17 mouse cellular contexts compared by ENCODE assay signal in genomic region chr3:84688176-84688575, GRCm38 (mm10). TPM values are rescaled to one million over a fixed set of nuclear protein-coding genes. Genes with fewer than 3 reads are reported as not detected.
DNase-seq lines count a peak whose midpoint lies in the region; ATAC-seq and TF ChIP-seq lines count a peak whose summit lies in the region.
"Had no signal": no experiment of that assay in that cellular context is flagged by ENCODE, and none has a peak within 500 bp of the region (broad histone marks: within the 10 kb centered on the region; RNA-seq: fewer than 3 reads in every experiment).

No protein-coding gene starts in this region.

- no peak for ATAC-seq in forebrain, embryonic 14.5 days
- ATAC-seq: intestine, postnatal 0 days had no signal

- H3K79me2 ChIP-seq in heart, adult 2 months (replicated peaks; ENCODE audit: control insufficient read depth, insufficient read depth, low read length): no peaks in the 10 kb centered on the region

- H3K27ac ChIP-seq in heart, adult 2 months: no peak overlapping the region
- H3K27ac ChIP-seq in gastrocnemius, adult 2 months: no peak overlapping the region
- no peak overlapping the region for H3K27ac ChIP-seq in forebrain, embryonic 14.5 days (ENCODE audit: low read depth, low read length)
- H3K27ac ChIP-seq: limb, embryonic 15.5 days had no signal

- H3K4me3 ChIP-seq in heart, adult 2 months: no peak overlapping the region
- no peak overlapping the region for H3K4me3 ChIP-seq in gastrocnemius, adult 2 months
- no peak overlapping the region for H3K4me3 ChIP-seq in forebrain, embryonic 14.5 days (ENCODE audit: low read depth, low read length)
- H3K4me3 ChIP-seq: erythroblast, embryonic 14.5 days; heart, embryonic 12.5 days; limb, embryonic 15.5 days had no signal

- no peak for TF ChIP-seq POLR2A in heart, adult 2 months (IDR thresholded peaks at IDR 0.05; ENCODE audit: insufficient read depth, low read depth, low read length)

- H3K9ac ChIP-seq in heart, adult 2 months (ENCODE audit: low read depth, low read length): no peak overlapping the region
- H3K9ac ChIP-seq in forebrain, embryonic 14.5 days (ENCODE audit: low read length): no peak overlapping the region
- H3K9ac ChIP-seq: heart, embryonic 12.5 days; limb, embryonic 15.5 days; lung, embryonic 14.5 days had no signal

- 58% methylated on average over 5 of the region's 5 CpGs for WGBS in heart, adult 2 months
- 78% methylated on average over 5 of the region's 5 CpGs for WGBS in forebrain, embryonic 14.5 days

- no peak for TF ChIP-seq CTCF in heart, adult 2 months (IDR thresholded peaks at IDR 0.05)
- peak; percentile 42 for TF ChIP-seq CTCF in gastrocnemius, adult 2 months (IDR thresholded peaks at IDR 0.05)

- H3K27me3 ChIP-seq in heart, adult 2 months (ENCODE audit: control insufficient read depth, insufficient read depth, low read length): no peaks in the 10 kb centered on the region
- no peaks in the 10 kb centered on the region for H3K27me3 ChIP-seq in forebrain, embryonic 14.5 days (replicated peaks; ENCODE audit: control insufficient read depth, insufficient read depth, low read length)
- H3K27me3 ChIP-seq: heart, embryonic 12.5 days had no signal

- intact Hi-C loops in heart, adult 2 months (cut with DNase I): no loop called here
- intact Hi-C loops in gastrocnemius, adult 2 months (cut with DNase I): no loop called here

- H3K4me2 ChIP-seq in forebrain, embryonic 14.5 days (ENCODE audit: low read length): no peak overlapping the region
- H3K4me2 ChIP-seq: heart, embryonic 12.5 days; limb, embryonic 15.5 days; lung, embryonic 14.5 days had no signal

- peak; percentile 84 for DNase-seq in heart, adult 11 months
- DNase-seq in heart, adult 2 months: no peak
- peak; percentile 28 for DNase-seq in thymus, postnatal 0 days (ENCODE audit: low spot score)
- no peak for DNase-seq in thymus, adult 18-20 months
- peak; percentile 85 for DNase-seq in gastrocnemius, adult 2 months
- DNase-seq in lung, postnatal 36 days: no peak
- no peak for DNase-seq in urinary bladder, postnatal 25 days (ENCODE audit: low spot score)
- no peak for DNase-seq in forebrain, embryonic 14.5 days (ENCODE audit: low spot score)
- DNase-seq: adrenal gland, adult 2 months; heart, postnatal 4 days; kidney, postnatal 4 days; layer of hippocampus, postnatal 36 days; lung, embryonic 14.5 days had no signal

- H3K9me3 ChIP-seq in forebrain, embryonic 14.5 days (replicated peaks; ENCODE audit: control insufficient read depth, low read length): no peaks in the 10 kb centered on the region
- H3K9me3 ChIP-seq: heart, embryonic 12.5 days; limb, embryonic 15.5 days had no signal

- TF ChIP-seq EP300 in heart, adult 2 months (IDR thresholded peaks at IDR 0.05; ENCODE audit: insufficient read depth, low read depth, low read length): no peak

- no peaks in the 10 kb centered on the region for H3K4me1 ChIP-seq in heart, adult 2 months (ENCODE audit: control insufficient read depth, insufficient read depth, low read length)
- H3K4me1 ChIP-seq in forebrain, embryonic 14.5 days (ENCODE audit: control insufficient read depth, insufficient read depth, low read length): no peaks in the 10 kb centered on the region
- H3K4me1 ChIP-seq: limb, embryonic 15.5 days had no signal

- no peaks in the 10 kb centered on the region for H3K36me3 ChIP-seq in heart, adult 2 months (ENCODE audit: control insufficient read depth, insufficient read depth, low read length)
- no peaks in the 10 kb centered on the region for H3K36me3 ChIP-seq in forebrain, embryonic 14.5 days (ENCODE audit: control insufficient read depth, insufficient read depth, low read length)
- H3K36me3 ChIP-seq: heart, embryonic 12.5 days; limb, embryonic 15.5 days had no signal

RNA-seq across cellular contexts. Expression of gene Tmem154, which starts 22.2 kb away (rescaled TPM):
- total RNA-seq in heart, adult 2 months (2021): 1 to 10 TPM; 1.6 to 2.1 TPM
- 2.1 TPM in 2 replicates for polyA plus RNA-seq in heart, adult 2 months (2012; rRNA removed)
- polyA plus RNA-seq in thymus, postnatal 0 days (2015; fragmentation: Nextera tagmentation; extraction: Ambion mirVana): 13.5 and 15.5 TPM in 2 replicates
- total RNA-seq in gastrocnemius, adult 2 months (2021): under 1 TPM; 0.73 to 0.74 TPM
- polyA plus RNA-seq in forebrain, embryonic 14.5 days (2014; fragmentation: Nextera tagmentation; extraction: Ambion mirVana): 0.95 and 0.96 TPM in 2 replicates

Comparison
In these comparisons a context has a peak if more than half of its experiments do, and no peak if none do; other contexts are left out.
1. DNase-seq: peak in heart, adult 11 months (single experiment), thymus, postnatal 0 days (single experiment) and gastrocnemius, adult 2 months (single experiment); none in heart, adult 2 months (0 of 2), thymus, adult 18-20 months (0 of 2), lung, postnatal 36 days (single experiment), urinary bladder, postnatal 25 days (single experiment) and forebrain, embryonic 14.5 days (single experiment).